Mouse (Mus musculus): ENCODE results near the gene Psmd2.

The Psmd2 gene

DNA sequence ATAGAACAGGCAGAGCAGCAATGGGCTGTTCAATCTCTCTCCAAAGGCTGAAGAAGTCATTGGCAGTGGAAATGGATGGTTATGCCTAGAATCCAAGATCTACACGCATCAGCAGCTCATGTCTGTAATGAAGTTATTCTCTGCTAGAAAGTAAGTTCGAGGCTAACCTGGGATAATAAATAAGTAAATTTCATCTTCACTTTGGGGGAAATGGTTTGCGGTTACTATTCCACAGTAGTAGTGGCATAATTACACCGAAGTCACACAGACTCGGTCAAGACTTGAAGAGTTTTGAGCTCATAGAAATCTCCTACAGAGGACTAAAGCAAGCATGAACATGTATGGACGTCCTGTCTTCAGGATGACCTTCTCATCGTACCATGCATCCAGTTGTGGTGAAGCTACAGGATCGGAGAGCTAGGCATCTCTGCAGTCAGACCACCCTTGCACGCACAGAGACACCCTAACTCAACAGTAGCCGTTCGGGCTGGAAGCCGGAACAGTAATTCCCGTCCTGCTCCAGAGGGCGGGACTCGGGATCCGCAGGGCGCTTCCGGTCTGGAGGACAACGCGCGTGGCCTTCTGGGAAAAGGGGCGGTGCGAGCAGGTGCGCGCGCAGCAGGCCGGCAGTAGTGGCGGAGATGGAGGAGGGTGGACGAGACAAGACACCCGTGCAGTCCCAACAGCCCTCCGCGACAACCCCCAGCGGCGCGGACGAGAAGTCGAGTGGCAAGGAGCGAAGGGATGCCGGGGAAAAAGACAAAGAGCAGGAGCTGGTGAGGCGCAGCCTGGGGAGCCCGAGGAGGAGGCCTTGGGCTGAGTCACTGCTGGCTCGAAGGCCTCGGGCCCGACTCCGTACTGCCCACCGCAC is at the start of gene Psmd2:
TSS of gene Psmd2 (plus strand) at position 577 of the 871 bp plus-strand sequence.
- peak; percentile 72 for DNase-seq (ENCODE audit: extremely low spot score, low read depth, low spot score)

DNA sequence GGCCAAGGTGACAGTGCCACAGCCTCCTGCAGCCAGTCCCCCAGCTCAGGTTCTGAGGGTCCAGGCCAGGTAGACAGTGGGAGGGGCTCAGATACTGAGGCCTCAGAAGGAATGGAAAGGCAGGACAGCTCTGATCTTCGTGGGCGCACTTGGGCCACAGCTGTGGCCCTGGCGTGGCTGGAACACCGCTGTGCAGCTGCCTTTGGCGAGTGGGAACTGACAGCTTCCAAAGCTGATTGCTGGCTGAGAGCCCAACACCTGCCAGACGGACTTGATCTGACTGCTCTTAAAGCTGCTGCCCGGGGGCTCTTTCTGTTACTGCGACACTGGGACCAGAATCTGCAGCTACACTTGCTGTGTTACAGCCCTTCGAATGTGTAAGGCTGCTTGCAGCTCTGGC is 46.7 kb upstream of the Psmd2 start:
- no peak for DNase-seq (ENCODE audit: extremely low spot score, low read depth, low spot score)

GRCm38 (mm10) chr16:20610501-20611356 is 40.7 kb upstream of the Psmd2 start:
- DNase-seq (ENCODE audit: extremely low spot score, low read depth, low spot score): peak; percentile 80

GRCm38 (mm10) chr16:20611357-20612227 is 39.9 kb upstream of the Psmd2 start, which contains the start of the genes Eef1akmt4, Gm49333 and Alg3:
TSS of gene Eef1akmt4 (plus strand) at chr16:20611593.
TSS of gene Gm49333 (plus strand) at chr16:20611610.
TSS of gene Alg3 (minus strand) at chr16:20611735.
- DNase-seq (ENCODE audit: extremely low spot score, low read depth, low spot score): peak; percentile 89

- no peak for DNase-seq (ENCODE audit: extremely low spot score, low read depth, low spot score)
These were observed 31.7 kb upstream of the Psmd2 start for GRCm38 (mm10) chr16:20619541-20620398.

- DNase-seq (ENCODE audit: extremely low spot score, low read depth, low spot score): no peak
These were observed 31.1 kb upstream of the Psmd2 start for GRCm38 (mm10) chr16:20620399-20620735.

GRCm38 (mm10) chr16:20620751-20621190 is 30.7 kb upstream of the Psmd2 start:
- DNase-seq (ENCODE audit: extremely low spot score, low read depth, low spot score): no peak

DNA sequence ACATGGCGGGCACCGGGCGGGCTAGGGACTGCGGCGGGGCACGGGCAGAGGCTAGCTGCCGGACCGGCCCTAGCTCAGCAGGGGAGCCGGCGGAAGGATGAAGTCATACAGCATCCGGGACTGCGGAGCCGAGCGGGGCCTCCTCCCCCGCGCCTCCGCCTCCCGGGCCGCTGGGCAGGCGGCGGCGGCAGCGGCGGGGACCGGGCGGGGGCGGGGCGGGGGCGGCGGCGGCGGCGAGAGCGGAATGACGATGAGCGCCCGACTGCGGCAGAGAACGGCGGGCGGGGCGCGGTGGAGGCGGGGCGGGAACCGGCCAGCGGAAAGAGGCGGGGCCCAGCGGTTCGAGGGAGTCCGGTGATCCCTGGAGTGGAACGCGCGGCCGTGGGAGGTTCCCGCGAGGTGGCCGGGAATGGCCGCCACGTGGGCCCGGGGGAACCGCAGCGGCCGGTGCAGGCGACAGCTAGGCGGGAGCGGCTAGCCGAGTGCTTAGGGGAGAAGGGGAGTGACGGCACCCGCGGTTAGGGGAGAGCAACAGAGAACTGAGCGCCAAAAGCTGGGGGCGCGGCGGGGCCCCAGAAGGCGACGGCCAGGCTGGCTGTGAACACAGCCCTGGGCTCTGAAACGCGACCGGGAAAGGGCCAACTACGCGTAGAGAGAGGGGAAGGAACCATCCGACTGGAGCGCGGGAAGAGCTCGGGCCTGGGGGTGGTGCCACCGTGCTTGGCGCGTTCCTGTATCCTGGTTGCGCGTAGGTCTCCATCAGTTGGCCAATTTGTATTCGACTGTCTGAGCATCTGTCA is 30.1 kb upstream of the Psmd2 start, which contains the start of gene Camk2n2:
TSS of gene Camk2n2 (minus strand) at position 97 of the 800 bp plus-strand sequence.
- no peak for DNase-seq (ENCODE audit: extremely low spot score, low read depth, low spot score)

DNA sequence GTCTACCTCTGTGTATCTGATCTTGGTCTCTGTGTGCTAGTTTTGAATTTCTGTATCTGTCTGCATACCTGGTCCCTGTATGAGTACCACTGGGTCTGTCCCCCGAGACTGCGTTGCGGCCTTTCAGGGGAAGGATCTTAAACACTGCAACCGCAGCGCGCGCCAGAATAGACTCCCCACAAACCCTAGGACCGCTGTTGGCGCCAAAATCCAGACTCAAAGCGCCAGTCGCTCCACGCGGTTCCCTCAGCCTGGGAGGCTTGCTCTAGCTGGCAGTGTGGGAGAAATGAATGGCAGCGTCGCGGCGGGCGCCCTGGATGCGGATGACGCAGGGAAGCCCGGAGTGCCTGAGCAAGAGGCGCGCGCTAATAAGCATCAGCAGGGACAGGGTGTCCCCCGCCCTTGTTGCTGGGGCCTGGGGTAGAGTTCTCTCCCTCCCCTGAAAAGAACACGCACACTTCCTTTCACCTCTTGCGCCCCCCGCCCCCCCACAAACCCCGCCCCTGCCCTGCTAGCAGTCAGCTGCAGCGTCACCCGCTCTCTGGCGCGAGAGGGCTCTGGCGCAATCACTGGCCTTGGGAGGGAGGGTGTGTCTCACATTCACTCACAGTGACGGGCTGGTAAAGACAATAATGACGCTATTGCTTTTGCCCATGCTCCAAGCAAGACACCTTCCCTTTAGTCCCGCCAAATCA is 29.3 kb upstream of the Psmd2 start:
- no peak for DNase-seq (ENCODE audit: extremely low spot score, low read depth, low spot score)

DNA sequence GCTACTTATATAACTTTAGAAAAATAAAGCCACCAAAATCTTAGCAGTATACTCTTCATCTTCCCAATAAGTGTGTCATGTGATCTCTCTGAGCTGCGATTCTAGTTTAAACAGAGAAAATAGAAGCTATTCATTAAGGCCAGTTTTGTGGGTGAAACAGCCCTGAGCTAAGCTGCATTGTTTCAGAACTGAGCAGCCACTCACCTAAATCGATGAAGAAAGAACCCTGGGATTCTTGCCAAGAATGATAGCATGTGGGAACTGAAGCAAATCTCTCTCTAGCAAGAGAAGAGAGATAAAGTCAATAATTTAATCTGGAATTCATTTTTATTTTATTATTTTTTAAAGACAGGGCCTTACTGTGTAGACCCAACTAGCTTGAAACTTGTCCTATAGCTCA is 28.2 kb upstream of the Psmd2 start:
- DNase-seq (ENCODE audit: extremely low spot score, low read depth, low spot score): no peak

DNA sequence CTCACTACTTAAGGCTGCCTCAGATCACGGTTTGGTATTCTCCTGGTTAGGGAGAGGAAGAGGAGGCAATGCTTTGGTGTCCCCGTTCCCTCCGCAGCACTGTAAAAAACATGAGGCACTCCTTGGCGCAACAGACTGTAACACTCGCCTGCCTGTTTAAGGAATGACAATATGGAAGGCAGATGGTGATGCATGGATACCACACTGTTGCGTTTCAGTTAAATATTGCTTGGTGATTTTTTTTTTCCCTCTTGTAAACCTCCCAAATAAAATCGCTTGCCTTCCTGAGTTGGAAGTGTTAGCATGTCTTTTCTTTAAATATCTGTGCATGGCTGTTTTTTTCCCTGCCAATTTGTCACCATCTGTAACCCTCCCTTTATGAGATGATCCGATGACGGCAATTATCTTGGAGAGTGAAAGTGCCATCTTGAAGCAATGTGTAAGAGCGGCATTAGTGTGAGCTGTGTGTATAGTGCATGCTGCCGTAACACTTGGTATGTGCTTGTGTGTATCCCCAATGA is 22.5 kb upstream of the Psmd2 start:
- DNase-seq (ENCODE audit: extremely low spot score, low read depth, low spot score): no peak

DNA sequence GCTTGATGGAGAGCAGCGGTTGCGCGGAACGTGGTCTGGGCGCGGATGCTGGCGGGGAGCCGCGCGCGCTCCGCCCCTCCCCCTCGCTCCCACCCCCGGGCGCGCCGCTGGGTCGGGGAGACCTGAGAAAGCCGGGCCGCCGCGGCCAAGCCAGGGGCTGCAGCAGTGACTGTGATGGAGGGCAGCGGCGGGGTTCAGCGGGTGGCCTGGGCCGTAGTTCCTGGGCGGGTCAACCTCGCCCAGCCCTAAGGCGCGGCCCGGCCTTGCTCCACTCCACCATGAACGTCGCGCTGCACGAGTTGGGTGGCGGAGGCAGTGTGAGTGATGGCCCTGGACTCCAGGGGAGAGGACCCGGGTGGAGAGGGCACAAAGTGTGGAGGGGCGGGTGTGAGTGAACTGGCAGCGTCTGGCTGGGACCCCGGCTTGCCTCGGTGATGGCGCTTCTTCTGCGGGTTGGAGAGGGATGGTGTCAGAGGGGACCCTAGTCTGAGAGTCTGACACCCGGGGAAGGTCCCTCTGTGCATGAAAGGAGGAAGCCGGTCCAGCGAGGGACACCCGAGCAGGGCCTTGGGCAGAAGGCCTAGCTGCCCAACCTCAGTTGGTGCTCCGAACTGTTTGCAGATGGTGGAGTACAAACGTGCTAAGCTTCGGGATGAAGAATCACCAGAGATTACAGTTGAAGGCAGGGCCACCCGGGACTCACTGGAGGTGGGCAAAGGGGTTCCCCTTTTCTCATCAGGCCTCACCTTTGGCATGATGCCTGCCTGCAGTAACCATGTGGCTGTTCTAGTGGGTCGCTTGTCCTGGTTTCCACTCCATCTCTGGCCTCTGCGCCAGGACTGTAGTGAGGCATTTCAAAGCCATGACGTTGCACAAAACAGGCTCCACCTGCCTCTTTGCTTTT is 21.5 kb upstream of the Psmd2 start, which contains the start of gene Ece2:
TSS of gene Ece2 (plus strand) at position 98 of the 904 bp plus-strand sequence.
- no peak for DNase-seq (ENCODE audit: extremely low spot score, low read depth, low spot score)

- no peak for DNase-seq (ENCODE audit: extremely low spot score, low read depth, low spot score)
These were observed 14.0 kb upstream of the Psmd2 start for GRCm38 (mm10) chr16:20637410-20637809.

- DNase-seq (ENCODE audit: extremely low spot score, low read depth, low spot score): no peak
These were observed 13.1 kb upstream of the Psmd2 start for GRCm38 (mm10) chr16:20638367-20638766.

GRCm38 (mm10) chr16:20642161-20642560 is 9.3 kb upstream of the Psmd2 start:
- DNase-seq (ENCODE audit: extremely low spot score, low read depth, low spot score): no peak

DNA sequence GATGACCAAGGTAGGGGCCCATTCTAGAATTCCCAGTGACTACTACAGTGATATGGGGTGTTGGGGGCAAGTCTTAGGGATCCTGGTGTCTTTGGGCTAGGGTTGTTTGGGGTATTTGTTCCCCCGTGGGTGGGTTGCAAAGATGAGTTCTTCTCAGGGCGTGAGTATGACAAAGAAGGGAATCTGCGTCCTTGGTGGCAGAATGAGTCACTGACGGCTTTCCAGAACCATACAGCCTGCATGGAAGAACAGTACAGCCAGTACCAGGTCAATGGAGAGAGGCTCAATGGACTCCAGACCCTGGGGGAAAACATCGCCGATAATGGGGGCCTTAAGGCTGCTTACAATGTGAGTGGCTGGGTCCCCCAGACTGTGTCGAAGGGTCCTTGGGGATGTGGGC is 7.5 kb upstream of the Psmd2 start:
- DNase-seq (ENCODE audit: extremely low spot score, low read depth, low spot score): no peak

GRCm38 (mm10) chr16:20651947-20652310 is 477 bp downstream of the Psmd2 start:
- DNase-seq (ENCODE audit: extremely low spot score, low read depth, low spot score): no peak
